Mouse (Mus musculus): ENCODE measurements at regions not wholly inside any gene's neighbourhood (a gene's known extent, or its start where the extent isn't known, plus 50 kb on each side); places are given as distances from the start of the nearest gene placed in this dataset.

GRCm38 (mm10) chr12:97950072-97950471 lies 309.2 kb downstream of the Galc start:
- H3K27me3 ChIP-seq (replicated peaks) = no peaks in the 10 kb centered on the region
- no peaks in the 10 kb centered on the region for H3K4me1 ChIP-seq
- H3K36me3 ChIP-seq (replicated peaks; ENCODE audit: low read length) = no peaks in the 10 kb centered on the region
- no peak for TF ChIP-seq GATA1 (IDR thresholded peaks at IDR 0.05; ENCODE audit: borderline replicate concordance, low read length)
- no peak for TF ChIP-seq FLI1 (IDR thresholded peaks at IDR 0.05; ENCODE audit: low read length)
- H3K9me3 ChIP-seq = peaks cover 35% of the 10 kb centered on the region
- no peak overlapping the region for H3K4me3 ChIP-seq (replicated peaks)

- Histone ChIP-seq H3K9me3 (peaks cover 32% of the 10 kb centered on the region), H3K4me3 (replicated peaks) (no peak overlapping the region), H3K27me3 (replicated peaks) (no peaks in the 10 kb centered on the region), H3K4me1 (no peaks in the 10 kb centered on the region), H3K36me3 (replicated peaks; ENCODE audit: low read length) (no peaks in the 10 kb centered on the region)
- TF ChIP-seq FLI1 (IDR thresholded peaks at IDR 0.05; ENCODE audit: low read length) = no peak
- no peak for TF ChIP-seq GATA1 (IDR thresholded peaks at IDR 0.05; ENCODE audit: borderline replicate concordance, low read length)
Measured at GRCm38 (mm10) chr12:97947421-97947820, 311.8 kb downstream of the Galc start.

- Histone ChIP-seq H3K9me3 (peaks cover 18% of the 10 kb centered on the region), H3K4me1 (no peaks in the 10 kb centered on the region), H3K4me3 (replicated peaks) (no peak overlapping the region), H3K36me3 (replicated peaks; ENCODE audit: low read length) (no peaks in the 10 kb centered on the region), H3K27me3 (replicated peaks) (no peaks in the 10 kb centered on the region)
- no peak for TF ChIP-seq FLI1 (IDR thresholded peaks at IDR 0.05; ENCODE audit: low read length)
- no peak for TF ChIP-seq GATA1 (IDR thresholded peaks at IDR 0.05; ENCODE audit: borderline replicate concordance, low read length)
Measured at GRCm38 (mm10) chr12:97938361-97938760, 320.9 kb downstream of the Galc start.

GRCm38 (mm10) chr12:97929877-97930276 lies 329.4 kb downstream of the Galc start:
- H3K27me3 ChIP-seq (replicated peaks) = no peaks in the 10 kb centered on the region
- H3K4me3 ChIP-seq (replicated peaks) = no peak overlapping the region
- H3K9me3 ChIP-seq = peaks cover 7% of the 10 kb centered on the region
- H3K4me1 ChIP-seq = no peaks in the 10 kb centered on the region
- no peaks in the 10 kb centered on the region for H3K36me3 ChIP-seq (replicated peaks; ENCODE audit: low read length)
- TF ChIP-seq GATA1 (IDR thresholded peaks at IDR 0.05; ENCODE audit: borderline replicate concordance, low read length) (no peak), FLI1 (IDR thresholded peaks at IDR 0.05; ENCODE audit: low read length) (no peak)

- TF ChIP-seq FLI1 (IDR thresholded peaks at IDR 0.05; ENCODE audit: low read length) (no peak), GATA1 (IDR thresholded peaks at IDR 0.05; ENCODE audit: borderline replicate concordance, low read length) (no peak)
- no peak overlapping the region for H3K4me3 ChIP-seq (replicated peaks)
- no peaks in the 10 kb centered on the region for H3K27me3 ChIP-seq (replicated peaks)
- no peaks in the 10 kb centered on the region for H3K4me1 ChIP-seq
- peaks cover 7% of the 10 kb centered on the region for H3K9me3 ChIP-seq
- H3K36me3 ChIP-seq (replicated peaks; ENCODE audit: low read length) = no peaks in the 10 kb centered on the region
Measured at GRCm38 (mm10) chr12:97927036-97927435, 332.2 kb downstream of the Galc start.

GRCm38 (mm10) chr12:97921349-97922264 lies 337.7 kb downstream of the Galc start:
- Histone ChIP-seq H3K4me3 (replicated peaks) (no peak overlapping the region), H3K4me1 (no peaks in the 10 kb centered on the region), H3K9me3 (peaks cover 11% of the 10 kb centered on the region), H3K36me3 (replicated peaks; ENCODE audit: low read length) (no peaks in the 10 kb centered on the region), H3K27me3 (replicated peaks) (no peaks in the 10 kb centered on the region)
- TF ChIP-seq GATA1 (IDR thresholded peaks at IDR 0.05; ENCODE audit: borderline replicate concordance, low read length) = no peak

GRCm38 (mm10) chr12:97918416-97918815 lies 340.8 kb downstream of the Galc start:
- H3K36me3 ChIP-seq (replicated peaks; ENCODE audit: low read length) = no peaks in the 10 kb centered on the region
- H3K4me3 ChIP-seq (replicated peaks) = no peak overlapping the region
- H3K4me1 ChIP-seq = no peaks in the 10 kb centered on the region
- no peaks in the 10 kb centered on the region for H3K27me3 ChIP-seq (replicated peaks)
- H3K9me3 ChIP-seq = peaks cover 13% of the 10 kb centered on the region; the same call in 1 of the 2 replicates
- TF ChIP-seq FLI1 (IDR thresholded peaks at IDR 0.05; ENCODE audit: low read length) (no peak), GATA1 (IDR thresholded peaks at IDR 0.05; ENCODE audit: borderline replicate concordance, low read length) (no peak)

GRCm38 (mm10) chr12:97915026-97915425 lies 344.2 kb downstream of the Galc start:
- Histone ChIP-seq H3K9me3 (peaks cover 6% of the 10 kb centered on the region; the same call in 1 of the 2 replicates), H3K27me3 (replicated peaks) (no peaks in the 10 kb centered on the region), H3K4me3 (replicated peaks) (no peak overlapping the region), H3K36me3 (replicated peaks; ENCODE audit: low read length) (no peaks in the 10 kb centered on the region), H3K4me1 (no peaks in the 10 kb centered on the region)
- TF ChIP-seq GATA1 (IDR thresholded peaks at IDR 0.05; ENCODE audit: borderline replicate concordance, low read length) (no peak), FLI1 (IDR thresholded peaks at IDR 0.05; ENCODE audit: low read length) (no peak)

GRCm38 (mm10) chr12:97912730-97913129 lies 346.5 kb downstream of the Galc start:
- H3K4me3 ChIP-seq (replicated peaks) = no peak overlapping the region
- H3K9me3 ChIP-seq = peaks cover 6% of the 10 kb centered on the region; the same call in 1 of the 2 replicates
- H3K36me3 ChIP-seq (replicated peaks; ENCODE audit: low read length) = no peaks in the 10 kb centered on the region
- TF ChIP-seq GATA1 (IDR thresholded peaks at IDR 0.05; ENCODE audit: borderline replicate concordance, low read length) = no peak
- no peak for TF ChIP-seq FLI1 (IDR thresholded peaks at IDR 0.05; ENCODE audit: low read length)
- H3K27me3 ChIP-seq (replicated peaks) = no peaks in the 10 kb centered on the region
- H3K4me1 ChIP-seq = no peaks in the 10 kb centered on the region

- Histone ChIP-seq H3K36me3 (replicated peaks; ENCODE audit: low read length) (no peaks in the 10 kb centered on the region), H3K4me3 (replicated peaks) (no peak overlapping the region), H3K4me1 (no peaks in the 10 kb centered on the region), H3K27me3 (replicated peaks) (no peaks in the 10 kb centered on the region), H3K9me3 (peaks cover 9% of the 10 kb centered on the region; the same call in 1 of the 2 replicates)
- no peak for TF ChIP-seq GATA1 (IDR thresholded peaks at IDR 0.05; ENCODE audit: borderline replicate concordance, low read length)
- TF ChIP-seq FLI1 (IDR thresholded peaks at IDR 0.05; ENCODE audit: low read length) = no peak
Measured at GRCm38 (mm10) chr12:97899266-97899665, 360.0 kb downstream of the Galc start.
